Mouse (Mus musculus) liver, embryonic 14.5 days (tissue): ENCODE measurements around the gene Stard5. TPM values are rescaled to one million over a fixed set of nuclear protein-coding genes. Genes with fewer than 3 reads are reported as not detected.

Experiments used
- ATAC-seq: fragments of 200-750 bp; cut with Nextera tagmentation; 2 replicates; pipeline ENCODE4 v1.8.0; 2017; ENCODE audit warnings: moderate number of reproducible peaks, mild to moderate bottlenecking, moderate library complexity; ENCODE audit not compliant: insufficient read depth
- DNase-seq, 3 experiments: peaks; one replicate each; pipeline ENCODE4 v3.0.0-alpha.2; 2012 to 2013; ENCODE audit warnings: low read depth in 3 of 3, low spot score in 3 of 3
- H3K27ac ChIP-seq: fragments of 300-500 bp; sonication (generic); 2 replicates; pipeline ENCODE4 v1.5.1; 2014; ENCODE audit warnings: moderate library complexity, mild to moderate bottlenecking, control low read depth, inconsistent platforms
- H3K27me3 ChIP-seq: fragments of 300-500 bp; sonication (generic); 2 replicates; pipeline ENCODE4 v1.6.1; 2014; ENCODE audit warnings: mild to moderate bottlenecking, low read length, moderate library complexity; ENCODE audit not compliant: control insufficient read depth, insufficient read depth
- H3K36me3 ChIP-seq: fragments of 300-500 bp; sonication (generic); replicated peaks from 2 replicates; pipeline ENCODE4 v1.6.1; 2014; ENCODE audit warnings: low read depth; ENCODE audit not compliant: control insufficient read depth, insufficient read depth
- H3K4me1 ChIP-seq, 2 experiments: fragments of 200-500 bp in 1 of 2; fragments of 300-500 bp in 1 of 2; sonication (generic) in 1 of 2; replicated peaks; 2 replicates each; pipeline ENCODE4 v1.6.1; 2012 to 2014; ENCODE audit warnings: antibody characterized with exemption in 1 of 2, inconsistent platforms in 1 of 2, low read length in 1 of 2; ENCODE audit not compliant: control insufficient read depth in 2 of 2, insufficient read depth in 2 of 2
- H3K4me2 ChIP-seq: fragments of 300-500 bp; sonication (generic); 2 replicates; pipeline ENCODE4 v1.6.1; 2014; ENCODE audit warnings: low read depth, mild to moderate bottlenecking, control low read depth, moderate library complexity
- H3K4me3 ChIP-seq, 2 experiments: fragments of 200-500 bp in 1 of 2; fragments of 300-500 bp in 1 of 2; sonication (generic) in 1 of 2; 2 replicates each; pipeline ENCODE4 v1.5.1; 2012 to 2014; ENCODE audit warnings: low read depth in 2 of 2, low read length in 2 of 2, mild to moderate bottlenecking in 2 of 2, control low read depth in 1 of 2, inconsistent platforms in 1 of 2, moderate library complexity in 1 of 2; ENCODE audit not compliant: insufficient read depth in 1 of 2
- H3K9ac ChIP-seq: fragments of 300-500 bp; sonication (generic); replicated peaks from 2 replicates; pipeline ENCODE4 v1.6.1; 2014; ENCODE audit warnings: mild to moderate bottlenecking, control low read depth, moderate library complexity
- H3K9me3 ChIP-seq: fragments of 300-500 bp; sonication (generic); 2 replicates; pipeline ENCODE4 v1.6.1; 2016; ENCODE audit warnings: low read length, mixed read lengths; ENCODE audit not compliant: control insufficient read depth
- CTCF ChIP-seq: IDR thresholded peaks from 2 replicates; pipeline ENCODE4 v1.5.1; 2016; ENCODE audit warnings: antibody characterized with exemption, low read depth, control low read depth
- EP300 ChIP-seq: IDR thresholded peaks from 2 replicates; pipeline ENCODE4 v1.6.1; 2016; ENCODE audit warnings: antibody characterized with exemption, low read depth
- WGBS: fragments of 180-500 bp; shearing (Covaris S2); extraction: QIAGEN DNeasy Blood & Tissue Kit; methylation state at CpG from one replicate; pipeline ENCODE4 v1.1.7; 2014; ENCODE audit not compliant: insufficient replicate concordance; 5-methylcytosine and 5-hydroxymethylcytosine counted together
- polyA plus RNA-seq, 2 experiments: library from polyadenylated mRNA; depleted of rRNA in 1 of 2; stranded (reverse) in 1 of 2; unstranded in 1 of 2; fragments of >200 nt; fragmentation: Nextera tagmentation in 1 of 2; extraction: Ambion mirVana in 1 of 2; gene quantifications; 2 replicates each; pipeline versions ENCODE4 v1.2.1 to v1.2.3; 2012 to 2014

Stard5 gene
- polyA plus RNA-seq, 2 experiments, result 5.3 to 7.5 TPM

DNA sequence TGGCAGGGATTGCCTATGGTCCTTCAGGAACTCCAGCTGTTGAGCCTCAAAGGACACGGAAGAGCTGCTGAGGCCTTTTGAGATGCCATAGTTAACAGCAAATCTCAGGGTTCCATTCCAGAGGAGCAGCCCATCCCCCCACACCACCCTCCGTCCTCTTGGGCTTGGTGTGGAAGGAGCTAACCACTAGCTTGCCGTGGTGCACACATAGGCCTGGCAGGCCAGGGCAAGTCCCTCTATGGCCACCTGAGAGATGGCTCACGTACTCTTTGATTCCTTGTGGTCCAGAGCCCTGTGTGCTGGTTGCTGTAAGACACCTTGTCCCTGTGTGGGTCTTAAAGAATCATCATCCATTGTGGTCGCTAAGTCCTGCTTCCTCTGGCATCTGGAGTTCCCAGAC, 8.8 kb downstream of the Stard5 start:
- Histone ChIP-seq H3K4me2 (no peak overlapping the region), H3K9me3 (no peaks in the 10 kb centered on the region), H3K9ac (no peak overlapping the region), H3K4me1 (0 out of 4 replicates have a peak, but pooled peaks cover 0 to 2% of the 10 kb centered on the region in 2 experiments), H3K36me3 (no peaks in the 10 kb centered on the region), H3K4me3 (no peak overlapping the region), H3K27ac (no peak overlapping the region), H3K27me3 (no peaks in the 10 kb centered on the region)
- no peak for ATAC-seq
- WGBS, result 77% methylated on average over 5 of the region's 5 CpGs
- TF ChIP-seq CTCF (no peak), EP300 (no peak)
- no peak for DNase-seq

- 46% methylated on average over 2 of the region's 2 CpGs for WGBS
- Histone ChIP-seq H3K36me3 (no peaks in the 10 kb centered on the region), H3K27me3 (no peaks in the 10 kb centered on the region), H3K4me3 (no peak overlapping the region), H3K27ac (no peak overlapping the region), H3K9ac (no peak overlapping the region), H3K4me1 (0 out of 4 replicates have a peak, but pooled peaks cover 0 to 2% of the 10 kb centered on the region in 2 experiments), H3K4me2 (no peak overlapping the region), H3K9me3 (no peaks in the 10 kb centered on the region)
- TF ChIP-seq EP300, result no peak
- TF ChIP-seq CTCF, result no peak
- no peak for DNase-seq
- no peak for ATAC-seq
Measured at GRCm38 (mm10) chr7:83641163-83641562, 9.4 kb downstream of the Stard5 start.

GRCm38 (mm10) chr7:83643581-83643980, 11.8 kb downstream of the Stard5 start:
- Histone ChIP-seq H3K4me1 (0 out of 4 replicates have a peak, but pooled peaks cover 0 to 2% of the 10 kb centered on the region in 2 experiments), H3K27ac (no peak overlapping the region), H3K9ac (no peak overlapping the region), H3K4me2 (no peak overlapping the region), H3K27me3 (no peaks in the 10 kb centered on the region), H3K9me3 (no peaks in the 10 kb centered on the region), H3K36me3 (no peaks in the 10 kb centered on the region), H3K4me3 (no peak overlapping the region)
- TF ChIP-seq CTCF, result no peak
- no peak for TF ChIP-seq EP300
- 72% methylated on average over 6 of the region's 6 CpGs for WGBS
- DNase-seq, result no peak
- no peak for ATAC-seq

DNA sequence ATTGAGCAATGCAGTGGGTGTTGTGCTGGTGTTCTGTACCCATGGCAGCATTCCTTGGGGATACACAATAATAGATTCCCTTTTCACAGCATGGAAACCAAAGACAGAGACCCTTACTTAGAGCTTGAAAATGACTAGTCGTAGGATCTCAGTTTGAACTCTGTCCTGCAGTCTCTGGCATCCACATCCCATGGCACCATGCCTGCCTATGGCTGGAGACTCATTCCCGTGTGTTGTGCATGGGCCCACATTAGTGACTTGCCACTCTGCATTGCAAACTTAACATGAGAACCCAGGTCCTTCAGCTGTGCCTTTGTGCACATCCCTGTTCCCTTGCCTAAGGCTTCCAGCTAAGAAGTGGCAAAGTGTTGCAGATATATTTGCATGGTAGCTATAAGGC, 13.0 kb downstream of the Stard5 start:
- Histone ChIP-seq H3K4me1 (no peaks in the 10 kb centered on the region), H3K27me3 (no peaks in the 10 kb centered on the region), H3K9me3 (no peaks in the 10 kb centered on the region), H3K36me3 (no peaks in the 10 kb centered on the region), H3K27ac (no peak overlapping the region), H3K4me2 (no peak overlapping the region), H3K4me3 (no peak overlapping the region), H3K9ac (no peak overlapping the region)
- ATAC-seq, result no peak
- no peak for DNase-seq
- TF ChIP-seq EP300, result no peak
- no peak for TF ChIP-seq CTCF
- WGBS, result 59% methylated on average over 2 of the region's 2 CpGs

- H3K9ac ChIP-seq, result no peak overlapping the region
- H3K4me1 ChIP-seq, result no peaks in the 10 kb centered on the region
- H3K4me3 ChIP-seq, result no peak overlapping the region
- no peaks in the 10 kb centered on the region for H3K36me3 ChIP-seq
- TF ChIP-seq EP300, result no peak
- TF ChIP-seq CTCF, result no peak
- WGBS, result 38% methylated on average over 5 of the region's 5 CpGs
- H3K4me2 ChIP-seq, result no peak overlapping the region
- no peaks in the 10 kb centered on the region for H3K27me3 ChIP-seq
- DNase-seq (no peak), ATAC-seq (no peak)
- no peak overlapping the region for H3K27ac ChIP-seq
- no peaks in the 10 kb centered on the region for H3K9me3 ChIP-seq
Measured at GRCm38 (mm10) chr7:83645476-83645875, 13.7 kb downstream of the Stard5 start.
